Mouse (Mus musculus): ENCODE results near the gene S100a3. TPM values are rescaled to one million over a fixed set of nuclear protein-coding genes. Genes with fewer than 3 reads are reported as not detected.
A peak's percentile ranks its signal among the peaks of the same experiment; 100 is the strongest.

S100a3 gene
- polyA plus RNA-seq, 1 experiment: 2.5 TPM

- TF ChIP-seq EP300 (IDR thresholded peaks at IDR 0.05; ENCODE audit: insufficient read depth, low read depth, low read length) (no peak), CTCF (IDR thresholded peaks at IDR 0.05; ENCODE audit: low read depth, low read length) (no peak), POLR2A (IDR thresholded peaks at IDR 0.05; ENCODE audit: insufficient read depth, low read length) (no peak)
- H3K27me3 ChIP-seq (ENCODE audit: control insufficient read depth, insufficient read depth, low read length, poor library complexity, severe bottlenecking): no peaks in the 10 kb centered on the region; the same call in 1 of the 2 replicates
- peaks cover 6% of the 10 kb centered on the region; the same call in 1 of the 2 replicates for H3K9me3 ChIP-seq (replicated peaks; ENCODE audit: control insufficient read depth, insufficient read depth, low read length, poor library complexity, severe bottlenecking)
- H3K9ac ChIP-seq (ENCODE audit: low read depth, poor library complexity, severe bottlenecking): no peak overlapping the region
- no peak overlapping the region for H3K4me3 ChIP-seq (ENCODE audit: low read depth, low read length)
- H3K36me3 ChIP-seq (ENCODE audit: control insufficient read depth, insufficient read depth, low read length, poor library complexity, severe bottlenecking): no peaks in the 10 kb centered on the region
- no peak overlapping the region for H3K27ac ChIP-seq (ENCODE audit: insufficient read depth, low read length)
- H3K4me1 ChIP-seq (ENCODE audit: control insufficient read depth, insufficient read depth, low read length): no peaks in the 10 kb centered on the region
Measured at GRCm38 (mm10) chr3:90576351-90577001, 16.1 kb downstream of the S100a3 start.

DNA sequence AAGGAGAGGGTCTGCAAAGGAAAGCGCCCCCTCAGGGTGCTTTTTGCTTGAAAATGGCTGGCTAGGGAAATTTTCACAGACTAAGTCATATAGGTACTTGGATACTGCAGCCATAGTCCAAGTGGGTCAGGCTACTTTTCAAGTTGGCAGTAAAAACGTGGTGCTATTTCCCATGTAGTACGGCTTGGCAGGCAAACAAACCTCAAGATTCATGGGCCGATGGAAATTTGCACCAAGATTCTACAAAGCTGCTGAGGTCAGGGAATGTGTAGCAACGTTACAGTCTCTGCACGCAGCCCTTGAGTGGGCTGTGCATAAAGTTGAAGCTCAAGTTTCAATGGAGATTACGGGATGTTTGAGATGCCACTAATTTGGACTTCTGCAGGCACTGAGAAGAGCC lies 19.1 kb downstream of the S100a3 start:
- H3K9ac ChIP-seq (ENCODE audit: low read depth, poor library complexity, severe bottlenecking): no peak overlapping the region
- no peak overlapping the region for H3K4me3 ChIP-seq (ENCODE audit: low read depth, low read length)
- no peaks in the 10 kb centered on the region for H3K36me3 ChIP-seq (ENCODE audit: control insufficient read depth, insufficient read depth, low read length, poor library complexity, severe bottlenecking)
- no peak overlapping the region for H3K27ac ChIP-seq (ENCODE audit: insufficient read depth, low read length)
- no peaks in the 10 kb centered on the region for H3K9me3 ChIP-seq (replicated peaks; ENCODE audit: control insufficient read depth, insufficient read depth, low read length, poor library complexity, severe bottlenecking)
- no peaks in the 10 kb centered on the region for H3K27me3 ChIP-seq (ENCODE audit: control insufficient read depth, insufficient read depth, low read length, poor library complexity, severe bottlenecking)
- no peak for TF ChIP-seq POLR2A (IDR thresholded peaks at IDR 0.05; ENCODE audit: insufficient read depth, low read length)
- TF ChIP-seq EP300 (IDR thresholded peaks at IDR 0.05; ENCODE audit: insufficient read depth, low read depth, low read length): no peak
- no peak for TF ChIP-seq CTCF (IDR thresholded peaks at IDR 0.05; ENCODE audit: low read depth, low read length)
- H3K4me1 ChIP-seq (ENCODE audit: control insufficient read depth, insufficient read depth, low read length): no peaks in the 10 kb centered on the region

- H3K27me3 ChIP-seq (ENCODE audit: control insufficient read depth, insufficient read depth, low read length, poor library complexity, severe bottlenecking): no peaks in the 10 kb centered on the region
- H3K4me3 ChIP-seq (ENCODE audit: low read depth, low read length): no peak overlapping the region
- TF ChIP-seq CTCF (IDR thresholded peaks at IDR 0.05; ENCODE audit: low read depth, low read length): no peak
- H3K4me1 ChIP-seq (ENCODE audit: control insufficient read depth, insufficient read depth, low read length): no peaks in the 10 kb centered on the region
- H3K36me3 ChIP-seq (ENCODE audit: control insufficient read depth, insufficient read depth, low read length, poor library complexity, severe bottlenecking): no peaks in the 10 kb centered on the region
- H3K9ac ChIP-seq (ENCODE audit: low read depth, poor library complexity, severe bottlenecking): no peak overlapping the region
- no peak overlapping the region for H3K27ac ChIP-seq (ENCODE audit: insufficient read depth, low read length)
- no peaks in the 10 kb centered on the region for H3K9me3 ChIP-seq (replicated peaks; ENCODE audit: control insufficient read depth, insufficient read depth, low read length, poor library complexity, severe bottlenecking)
Measured at GRCm38 (mm10) chr3:90581141-90581540, 20.8 kb downstream of the S100a3 start.

DNA sequence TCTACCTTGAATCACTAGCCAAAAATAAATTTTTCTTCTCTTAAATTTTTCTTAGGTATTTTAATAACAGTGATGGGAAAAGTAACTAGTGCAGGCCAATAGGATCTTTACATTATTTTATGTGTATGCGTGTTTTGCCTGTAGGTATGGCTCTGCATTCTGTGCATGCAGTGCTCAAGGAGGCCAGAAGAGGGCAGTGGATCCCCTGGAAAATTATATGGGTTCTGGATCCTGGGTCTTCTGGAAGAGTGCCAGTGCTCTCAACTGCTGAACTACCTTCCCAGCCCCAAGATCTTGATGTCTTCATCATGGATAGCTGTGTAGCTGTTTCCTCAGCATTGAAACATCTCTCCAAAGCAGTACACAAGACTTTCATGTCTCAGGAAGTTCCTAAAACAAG lies 21.8 kb downstream of the S100a3 start:
- Histone ChIP-seq H3K9me3 (replicated peaks; ENCODE audit: control insufficient read depth, insufficient read depth, low read length, poor library complexity, severe bottlenecking) (no peaks in the 10 kb centered on the region), H3K27me3 (ENCODE audit: control insufficient read depth, insufficient read depth, low read length, poor library complexity, severe bottlenecking) (no peaks in the 10 kb centered on the region), H3K4me1 (ENCODE audit: control insufficient read depth, insufficient read depth, low read length) (peaks cover 2% of the 10 kb centered on the region), H3K36me3 (ENCODE audit: control insufficient read depth, insufficient read depth, low read length, poor library complexity, severe bottlenecking) (no peaks in the 10 kb centered on the region), H3K27ac (ENCODE audit: insufficient read depth, low read length) (no peak overlapping the region), H3K9ac (ENCODE audit: low read depth, poor library complexity, severe bottlenecking) (no peak overlapping the region), H3K4me3 (ENCODE audit: low read depth, low read length) (no peak overlapping the region)
- no peak for TF ChIP-seq EP300 (IDR thresholded peaks at IDR 0.05; ENCODE audit: insufficient read depth, low read depth, low read length)
- TF ChIP-seq CTCF (IDR thresholded peaks at IDR 0.05; ENCODE audit: low read depth, low read length): peak; percentile 52
- TF ChIP-seq POLR2A (IDR thresholded peaks at IDR 0.05; ENCODE audit: insufficient read depth, low read length): no peak

DNA sequence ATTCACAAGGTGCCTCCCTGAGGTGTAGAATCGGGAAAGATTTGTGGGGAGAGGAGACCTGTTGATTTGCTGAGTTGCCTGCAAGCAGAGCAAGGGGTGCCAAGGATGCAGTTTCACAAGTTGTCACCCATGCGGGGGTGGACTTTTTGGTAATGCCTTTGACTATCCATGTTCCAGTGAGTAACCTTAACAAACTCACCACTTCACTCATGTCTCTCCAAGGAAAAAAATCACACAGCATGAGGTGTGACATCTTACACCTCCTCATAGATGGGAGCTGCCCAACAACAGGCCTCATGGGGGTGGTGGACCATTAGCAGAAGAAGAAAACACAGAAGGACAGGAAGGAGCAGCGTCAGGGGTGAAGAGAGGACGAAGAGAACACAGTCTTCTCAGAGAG lies 22.2 kb downstream of the S100a3 start:
- TF ChIP-seq POLR2A (IDR thresholded peaks at IDR 0.05; ENCODE audit: insufficient read depth, low read length): no peak
- TF ChIP-seq EP300 (IDR thresholded peaks at IDR 0.05; ENCODE audit: insufficient read depth, low read depth, low read length): no peak
- Histone ChIP-seq H3K4me1 (ENCODE audit: control insufficient read depth, insufficient read depth, low read length) (peaks cover 2% of the 10 kb centered on the region), H3K4me3 (ENCODE audit: low read depth, low read length) (no peak overlapping the region), H3K9ac (ENCODE audit: low read depth, poor library complexity, severe bottlenecking) (no peak overlapping the region), H3K27me3 (ENCODE audit: control insufficient read depth, insufficient read depth, low read length, poor library complexity, severe bottlenecking) (no peaks in the 10 kb centered on the region), H3K36me3 (ENCODE audit: control insufficient read depth, insufficient read depth, low read length, poor library complexity, severe bottlenecking) (no peaks in the 10 kb centered on the region), H3K9me3 (replicated peaks; ENCODE audit: control insufficient read depth, insufficient read depth, low read length, poor library complexity, severe bottlenecking) (no peaks in the 10 kb centered on the region), H3K27ac (ENCODE audit: insufficient read depth, low read length) (no peak overlapping the region)

DNA sequence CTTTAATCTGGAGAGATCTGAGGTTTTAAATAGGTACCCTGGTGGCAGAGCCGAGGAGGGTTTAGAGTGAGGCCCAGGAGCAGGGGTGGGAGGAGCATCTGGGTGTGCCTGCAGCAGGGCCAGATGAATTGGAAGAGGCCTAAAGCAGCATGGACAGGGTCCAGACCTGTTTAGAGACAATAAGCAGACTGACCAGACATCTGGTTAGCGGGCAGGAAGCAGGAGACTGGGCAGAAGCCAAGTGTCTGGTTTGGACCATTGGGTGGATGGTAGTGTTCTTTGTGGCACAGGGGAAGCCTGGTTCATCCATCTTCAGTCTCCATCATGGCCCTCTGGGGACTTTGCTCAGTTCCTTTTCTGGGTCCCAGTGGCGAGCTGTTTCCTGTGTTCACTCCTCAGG lies 23.5 kb downstream of the S100a3 start:
- no peak overlapping the region for H3K4me3 ChIP-seq (ENCODE audit: low read depth, low read length)
- H3K9me3 ChIP-seq (replicated peaks; ENCODE audit: control insufficient read depth, insufficient read depth, low read length, poor library complexity, severe bottlenecking): no peaks in the 10 kb centered on the region
- TF ChIP-seq CTCF (IDR thresholded peaks at IDR 0.05; ENCODE audit: low read depth, low read length) (no peak), POLR2A (IDR thresholded peaks at IDR 0.05; ENCODE audit: insufficient read depth, low read length) (no peak), EP300 (IDR thresholded peaks at IDR 0.05; ENCODE audit: insufficient read depth, low read depth, low read length) (no peak)
- H3K27me3 ChIP-seq (ENCODE audit: control insufficient read depth, insufficient read depth, low read length, poor library complexity, severe bottlenecking): no peaks in the 10 kb centered on the region
- no peaks in the 10 kb centered on the region for H3K36me3 ChIP-seq (ENCODE audit: control insufficient read depth, insufficient read depth, low read length, poor library complexity, severe bottlenecking)
- peaks cover 2% of the 10 kb centered on the region for H3K4me1 ChIP-seq (ENCODE audit: control insufficient read depth, insufficient read depth, low read length)
- no peak overlapping the region for H3K27ac ChIP-seq (ENCODE audit: insufficient read depth, low read length)
- H3K9ac ChIP-seq (ENCODE audit: low read depth, poor library complexity, severe bottlenecking): no peak overlapping the region

Measured in ES-Bruce4 (cell line).